Mouse (Mus musculus) midbrain, embryonic 10.5 days (tissue): ENCODE measurements around the gene Mapk8ip3. TPM values are rescaled to one million over a fixed set of nuclear protein-coding genes. Genes with fewer than 3 reads are reported as not detected.

Experiments
- DNase-seq: peaks from one replicate; pipeline ENCODE4 v3.0.0-alpha.2; 2017; ENCODE audit warnings: low spot score
- H3K27ac ChIP-seq: fragments of 300-500 bp; sonication (generic); replicated peaks from 2 replicates; pipeline ENCODE4 v1.5.1; 2016; ENCODE audit warnings: mild to moderate bottlenecking
- H3K27me3 ChIP-seq: fragments of 300-500 bp; sonication (generic); 2 replicates; pipeline ENCODE4 v1.6.1; 2016; ENCODE audit warnings: low read depth, mild to moderate bottlenecking; ENCODE audit not compliant: poor library complexity, severe bottlenecking
- H3K36me3 ChIP-seq: fragments of 300-500 bp; sonication (generic); 2 replicates; pipeline ENCODE4 v1.6.1; 2016; ENCODE audit warnings: mild to moderate bottlenecking, moderate library complexity
- H3K4me1 ChIP-seq: fragments of 300-500 bp; sonication (generic); 2 replicates; pipeline ENCODE4 v1.6.1; 2016
- H3K4me3 ChIP-seq: fragments of 300-500 bp; sonication (generic); 2 replicates; pipeline ENCODE4 v1.5.1; 2016; ENCODE audit warnings: mild to moderate bottlenecking, moderate library complexity
- H3K9me3 ChIP-seq: fragments of 300-500 bp; sonication (generic); replicated peaks from 2 replicates; pipeline ENCODE4 v1.6.1; 2016; ENCODE audit warnings: mild to moderate bottlenecking
- WGBS: fragments of 180-500 bp; shearing (Covaris S2); methylation state at CpG from one replicate; pipeline ENCODE4 v1.1.7; 2016; 5-methylcytosine and 5-hydroxymethylcytosine counted together
- polyA plus RNA-seq: library from polyadenylated mRNA; unstranded; fragments of >200 nt; fragmentation: Nextera tagmentation; extraction: Ambion mirVana; gene quantifications from 2 replicates; pipeline ENCODE4 v1.2.1, GENCODE M21; 2016

Mapk8ip3 gene
- polyA plus RNA-seq, 1 experiment from 2014 or later: 40.1 TPM

DNA sequence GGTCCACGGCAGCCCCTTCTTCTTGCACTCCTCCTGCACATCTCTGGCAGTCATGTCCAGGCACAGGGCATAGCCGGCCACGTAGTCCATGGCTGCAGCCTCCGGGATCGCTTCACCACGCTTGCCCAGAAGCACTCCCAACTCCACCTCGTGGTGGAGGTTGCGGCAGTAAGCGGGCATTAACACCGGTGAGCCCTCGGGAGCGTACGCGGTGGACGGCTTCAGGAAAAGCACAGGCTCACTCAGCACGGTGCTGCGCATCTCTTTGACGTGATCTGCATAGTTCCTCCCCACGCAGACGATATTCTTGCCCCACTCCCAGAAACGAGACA is 87.1 kb downstream of the Mapk8ip3 start:
- H3K4me1 ChIP-seq: peaks cover 30% of the 10 kb centered on the region
- H3K36me3 ChIP-seq: peaks cover 14% of the 10 kb centered on the region
- peaks cover 10% of the 10 kb centered on the region for H3K27me3 ChIP-seq
- no peak for DNase-seq
- H3K27ac ChIP-seq: peak overlapping the region; percentile 92
- WGBS: under 1% methylated on average over 21 of the region's 21 CpGs
- H3K9me3 ChIP-seq: no peaks in the 10 kb centered on the region
- H3K4me3 ChIP-seq: peak overlapping the region; percentile 77

DNA sequence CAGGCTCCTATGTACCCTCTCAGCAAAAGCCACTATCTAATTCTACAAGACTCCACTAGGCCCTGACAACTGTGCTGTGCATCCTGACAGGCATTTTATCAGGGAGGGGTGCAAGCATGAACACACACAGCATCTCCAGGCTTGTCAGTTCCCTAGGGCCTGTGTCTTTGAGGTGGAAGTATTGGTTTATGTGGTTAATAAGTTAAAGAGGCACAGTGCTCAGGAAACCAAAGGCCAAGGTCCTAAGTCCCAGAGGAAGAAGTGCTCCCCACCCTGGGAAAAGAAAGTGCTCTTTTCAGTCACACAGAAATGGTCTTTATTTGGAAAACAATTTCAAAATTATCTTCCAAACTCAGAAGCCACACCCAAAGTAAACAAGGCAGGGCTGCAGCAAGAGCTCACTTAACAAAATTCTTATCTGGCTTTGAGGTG is 88.2 kb downstream of the Mapk8ip3 start:
- peaks cover 30% of the 10 kb centered on the region for H3K4me1 ChIP-seq
- no peaks in the 10 kb centered on the region for H3K9me3 ChIP-seq
- H3K27me3 ChIP-seq: peaks cover 10% of the 10 kb centered on the region
- peak overlapping the region; percentile 77 for H3K4me3 ChIP-seq
- no peak overlapping the region for H3K27ac ChIP-seq
- peaks cover 4% of the 10 kb centered on the region for H3K36me3 ChIP-seq
- DNase-seq: no peak

DNA sequence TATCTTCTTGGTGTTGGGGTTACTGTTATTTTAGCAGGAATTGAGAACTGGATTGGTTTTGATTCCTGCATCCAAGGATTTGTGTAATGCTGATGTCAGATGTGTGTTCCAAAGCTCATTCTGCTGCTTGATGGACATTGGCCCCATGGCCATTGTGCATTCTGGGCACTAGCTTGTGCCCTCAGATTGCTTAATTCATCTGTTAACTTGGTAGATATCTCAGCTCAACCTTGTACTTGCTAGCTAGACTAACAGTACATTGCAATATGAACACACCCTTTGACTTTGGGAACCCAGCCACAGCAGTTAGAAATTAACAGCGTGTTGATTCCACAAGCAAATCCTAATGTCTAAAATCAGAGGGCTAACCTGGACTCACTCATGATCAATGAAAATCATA is 89.4 kb downstream of the Mapk8ip3 start:
- Histone ChIP-seq H3K9me3 (no peaks in the 10 kb centered on the region), H3K27me3 (peaks cover 10% of the 10 kb centered on the region), H3K4me3 (no peak overlapping the region), H3K36me3 (no peaks in the 10 kb centered on the region), H3K27ac (no peak overlapping the region), H3K4me1 (peaks cover 30% of the 10 kb centered on the region)
- DNase-seq: no peak
- WGBS: 90% methylated on average over 1 of the region's 1 CpGs

DNA sequence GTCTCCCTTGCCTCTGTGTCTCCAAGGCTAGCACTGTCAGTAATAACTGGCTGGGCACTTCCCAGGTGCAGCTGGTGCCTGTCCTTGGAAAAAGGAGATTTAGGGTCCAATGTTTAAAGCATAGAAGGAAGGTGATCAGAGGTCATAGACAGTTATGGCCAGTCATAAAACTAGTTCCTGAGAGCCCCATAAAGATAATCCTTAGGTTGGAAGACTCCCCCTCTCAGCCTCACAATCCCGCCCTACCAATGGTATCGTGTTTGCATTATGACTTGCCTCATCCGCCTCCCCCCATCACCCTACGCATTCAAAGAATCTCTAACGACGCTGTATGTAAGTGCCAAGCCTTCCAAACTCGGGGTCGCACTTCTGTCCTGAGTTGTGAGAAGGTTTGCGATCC is 92.3 kb downstream of the Mapk8ip3 start:
- no peak for DNase-seq
- Histone ChIP-seq H3K9me3 (no peaks in the 10 kb centered on the region), H3K27me3 (peaks cover 6% of the 10 kb centered on the region), H3K27ac (no peak overlapping the region), H3K36me3 (no peaks in the 10 kb centered on the region), H3K4me1 (peaks cover 15% of the 10 kb centered on the region), H3K4me3 (no peak overlapping the region)
- 61% methylated on average over 9 of the region's 9 CpGs for WGBS

- H3K36me3 ChIP-seq: no peaks in the 10 kb centered on the region
- H3K4me1 ChIP-seq: no peaks in the 10 kb centered on the region
- H3K27ac ChIP-seq: no peak overlapping the region
- no peak overlapping the region for H3K4me3 ChIP-seq
- no peaks in the 10 kb centered on the region for H3K9me3 ChIP-seq
- H3K27me3 ChIP-seq: peaks cover 6% of the 10 kb centered on the region
- WGBS: 58% methylated on average over 2 of the region's 2 CpGs
- no peak for DNase-seq
Observed at GRCm38 (mm10) chr17:24842631-24843030, 94.1 kb downstream of the Mapk8ip3 start.

Other genes with a start within 250 kb of the Mapk8ip3 start
- 10.3 and 16.1 TPM in 2 replicates for gene Syngr3, start 247.0 kb downstream of the Mapk8ip3 start, polyA plus RNA-seq
- 52.3 and 58.5 TPM in 2 replicates for gene Gfer, start 240.8 kb downstream of the Mapk8ip3 start, polyA plus RNA-seq
- 1.0 and 1.5 TPM in 2 replicates for gene Noxo1, start 240.7 kb downstream of the Mapk8ip3 start, polyA plus RNA-seq
- 141 and 144 TPM in 2 replicates for gene Tbl3, start 229.3 kb downstream of the Mapk8ip3 start, polyA plus RNA-seq
- gene Rnf151, start 218.9 kb downstream of the Mapk8ip3 start, polyA plus RNA-seq: 0.26 and 0.51 TPM in 2 replicates
- gene Rps2, start 218.9 kb downstream of the Mapk8ip3 start, polyA plus RNA-seq: 1,457 and 1,841 TPM in 2 replicates
- gene Ndufb10, start 212.5 kb downstream of the Mapk8ip3 start, polyA plus RNA-seq: 206 and 214 TPM in 2 replicates
- gene Rpl3l, start 209.2 kb downstream of the Mapk8ip3 start, polyA plus RNA-seq: not detected in 2 replicates
- 19.2 and 20.5 TPM in 2 replicates for gene Msrb1, start 200.3 kb downstream of the Mapk8ip3 start, polyA plus RNA-seq
- 0.43 and 0.51 TPM in 2 replicates for gene Hs3st6, start 184.0 kb downstream of the Mapk8ip3 start, polyA plus RNA-seq
- gene Meiob, start 132.7 kb downstream of the Mapk8ip3 start, polyA plus RNA-seq: 0.06 TPM in 1 of 2 replicates, not detected in the other
- 28.5 and 29.3 TPM in 2 replicates for gene Hagh, start 96.8 kb downstream of the Mapk8ip3 start, polyA plus RNA-seq
- gene Fahd1, start 86.6 kb downstream of the Mapk8ip3 start, polyA plus RNA-seq: 18.4 and 19.6 TPM in 2 replicates
- gene Igfals, start 71.0 kb downstream of the Mapk8ip3 start, polyA plus RNA-seq: 0.31 TPM in 1 of 2 replicates, not detected in the other
- 85.5 and 87.0 TPM in 2 replicates for gene Nubp2, start 50.6 kb downstream of the Mapk8ip3 start, polyA plus RNA-seq
- gene Spsb3, start 50.3 kb downstream of the Mapk8ip3 start, polyA plus RNA-seq: 46.6 and 50.4 TPM in 2 replicates
- 28.9 and 33.9 TPM in 2 replicates for gene Eme2, start 41.9 kb downstream of the Mapk8ip3 start, polyA plus RNA-seq
- 94.7 and 98.1 TPM in 2 replicates for gene Mrps34, start 41.9 kb downstream of the Mapk8ip3 start, polyA plus RNA-seq
- 46.2 and 47.0 TPM in 2 replicates for gene Nme3, start 40.5 kb downstream of the Mapk8ip3 start, polyA plus RNA-seq
- 442 and 466 TPM in 2 replicates for gene Jpt2, start 23.7 kb upstream of the Mapk8ip3 start, polyA plus RNA-seq
- 6.8 and 8.5 TPM in 2 replicates for gene Cramp1l, start 78.8 kb upstream of the Mapk8ip3 start, polyA plus RNA-seq
- gene Ift140, start 79.1 kb upstream of the Mapk8ip3 start, polyA plus RNA-seq: 27.0 and 34.9 TPM in 2 replicates
- 10.7 and 12.7 TPM in 2 replicates for gene Tmem204, start 146.6 kb upstream of the Mapk8ip3 start, polyA plus RNA-seq
- gene Telo2, start 179.0 kb upstream of the Mapk8ip3 start, polyA plus RNA-seq: 51.2 and 51.5 TPM in 2 replicates
- gene Ptx4, start 183.8 kb upstream of the Mapk8ip3 start, polyA plus RNA-seq: not detected in 2 replicates
- 23.1 and 26.4 TPM in 2 replicates for gene Clcn7, start 196.4 kb upstream of the Mapk8ip3 start, polyA plus RNA-seq
- gene Ccdc154, start 225.5 kb upstream of the Mapk8ip3 start, polyA plus RNA-seq: not detected in 2 replicates
- not detected in 2 replicates for gene Gm38655, start 238.5 kb upstream of the Mapk8ip3 start, polyA plus RNA-seq
- 37.3 and 37.7 TPM in 2 replicates for gene BC003965, start 247.6 kb upstream of the Mapk8ip3 start, polyA plus RNA-seq